Mouse (Mus musculus) skeletal muscle tissue, postnatal 0 days (tissue): Measurements from ENCODE around the gene Nova2. TPM values are rescaled to one million over a fixed set of nuclear protein-coding genes. Genes with fewer than 3 reads are reported as not detected.

Experiments used
- polyA plus RNA-seq: library from polyadenylated mRNA; unstranded; fragments of >200 nt; fragmentation: Nextera tagmentation; extraction: Ambion mirVana; gene quantifications from 2 replicates; pipeline ENCODE4 v1.2.1, GENCODE M21; 2015

Nova2 gene
- polyA plus RNA-seq: 0.29 and 0.33 TPM in 2 replicates

GRCm38 (mm10) chr7:18925162-18925938, at the start of gene Nova2:
Gene Nova2, plus strand, starts transcription at chr7:18925888.

DNA sequence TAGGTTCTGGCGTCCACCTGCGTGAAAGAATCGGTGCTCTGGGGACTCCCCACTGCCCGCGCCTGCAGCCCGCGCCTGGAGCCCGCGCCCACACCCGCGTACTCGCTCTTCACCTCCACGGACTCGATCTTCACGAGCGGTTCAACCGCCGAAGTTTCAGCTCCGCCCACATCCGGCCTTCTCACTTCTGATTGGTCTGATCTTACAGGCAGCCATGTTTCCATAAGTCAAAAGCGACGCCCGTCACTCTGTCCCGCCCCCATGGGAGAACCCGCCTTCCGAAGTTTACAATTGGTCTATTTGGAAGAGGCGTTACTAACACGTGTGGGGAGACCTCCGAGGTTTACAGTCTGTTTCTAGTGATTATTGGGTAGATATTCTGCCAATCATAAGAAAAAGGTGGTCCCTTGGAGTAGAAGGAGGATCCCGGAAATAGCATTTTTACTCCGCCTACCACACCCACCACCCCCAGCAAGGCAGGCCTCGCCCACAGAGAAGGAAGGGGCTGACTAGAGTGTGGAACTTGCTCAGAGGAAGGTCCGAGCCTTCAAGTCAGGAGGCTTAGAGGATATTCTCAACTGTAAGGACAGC, 15.4 kb upstream of the Nova2 start, which contains the start of gene Ccdc61:
TSS of gene Ccdc61 (minus strand) at position 175 of the 591 bp plus-strand sequence.

DNA sequence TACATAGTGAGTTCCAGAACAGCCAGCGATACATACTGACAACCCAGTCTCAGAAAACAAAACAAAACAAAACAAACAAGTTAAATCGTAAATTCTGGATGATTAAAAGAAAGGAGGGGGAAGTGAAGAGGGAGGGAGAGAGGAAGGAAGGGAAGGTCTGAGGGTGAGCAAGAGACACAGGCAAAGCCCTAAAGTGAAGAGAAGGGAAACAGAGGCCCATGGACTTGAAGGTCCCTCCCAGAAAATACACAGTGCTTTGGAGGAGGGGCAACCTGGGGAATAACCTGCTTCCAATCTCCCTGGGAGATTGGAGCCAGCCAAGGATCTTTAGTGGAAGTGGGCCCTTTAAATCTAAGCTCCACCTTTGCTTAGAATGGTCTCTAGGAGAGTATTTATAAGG, 61.4 kb downstream of the Nova2 start, which contains the start of gene Nanos2:
TSS of gene Nanos2 (plus strand) at position 301 of the 400 bp plus-strand sequence.

GRCm38 (mm10) chr7:18990601-18991295, 65.1 kb downstream of the Nova2 start, which contains the start of gene Mypop:
Gene Mypop, plus strand, starts transcription at chr7:18991245.

GRCm38 (mm10) chr7:19003902-19004630, 78.4 kb downstream of the Nova2 start, which contains the start of gene Irf2bp1:
Gene Irf2bp1, plus strand, starts transcription at chr7:19004044.

Other genes starting within 250 kb of the Nova2 start
- gene Psg20, start 239.7 kb upstream of the Nova2 start, polyA plus RNA-seq: not detected in 2 replicates
- gene Psg22, start 207.8 kb upstream of the Nova2 start, polyA plus RNA-seq: not detected in 2 replicates
- gene Psg19, start 127.4 kb upstream of the Nova2 start, polyA plus RNA-seq: not detected in 2 replicates
- gene Psg17, start 104.3 kb upstream of the Nova2 start, polyA plus RNA-seq: not detected in 2 replicates
- 0.94 and 1.0 TPM in 2 replicates for gene Mill2, start 85.9 kb upstream of the Nova2 start, polyA plus RNA-seq
- 1.4 and 1.9 TPM in 2 replicates for gene Pglyrp1, start 54.6 kb upstream of the Nova2 start, polyA plus RNA-seq
- gene Ccdc61, start 15.5 kb upstream of the Nova2 start, polyA plus RNA-seq: 11.4 and 14.7 TPM in 2 replicates
- not detected in 2 replicates for gene Nanos2, start 61.5 kb downstream of the Nova2 start, polyA plus RNA-seq
- gene Mypop, start 65.4 kb downstream of the Nova2 start, polyA plus RNA-seq: 1.3 and 1.5 TPM in 2 replicates
- gene Irf2bp1, start 78.2 kb downstream of the Nova2 start, polyA plus RNA-seq: 12.3 and 16.4 TPM in 2 replicates
- 0.22 TPM in 1 of 2 replicates, not detected in the other for gene Foxa3, start 97.7 kb downstream of the Nova2 start, polyA plus RNA-seq
- 16.8 and 18.7 TPM in 2 replicates for gene Sympk, start 98.5 kb downstream of the Nova2 start, polyA plus RNA-seq
- not detected in 2 replicates for gene Rsph6a, start 128.8 kb downstream of the Nova2 start, polyA plus RNA-seq
- 14.4 and 14.7 TPM in 2 replicates for gene Dmwd, start 150.3 kb downstream of the Nova2 start, polyA plus RNA-seq
- gene Dmpk, start 158.0 kb downstream of the Nova2 start, polyA plus RNA-seq: 145 and 149 TPM in 2 replicates
- gene Six5, start 168.7 kb downstream of the Nova2 start, polyA plus RNA-seq: 3.9 and 4.8 TPM in 2 replicates
- gene Gm4969, start 192.5 kb downstream of the Nova2 start, polyA plus RNA-seq: 0.30 and 0.65 TPM in 2 replicates
- gene Fbxo46, start 194.0 kb downstream of the Nova2 start, polyA plus RNA-seq: 5.7 and 6.0 TPM in 2 replicates
- 7.6 and 8.3 TPM in 2 replicates for gene Qpctl, start 223.4 kb downstream of the Nova2 start, polyA plus RNA-seq
- gene Snrpd2, start 223.8 kb downstream of the Nova2 start, polyA plus RNA-seq: 73.1 and 81.1 TPM in 2 replicates
- gene Gipr, start 240.2 kb downstream of the Nova2 start, polyA plus RNA-seq: 0.15 and 0.72 TPM in 2 replicates